Mouse (Mus musculus): ENCODE measurements around the gene Spock2.
A peak's percentile ranks its signal among the peaks of the same experiment; 100 is the strongest.
"Not testable (repeated sequence)": the region's sequence is repeated elsewhere in the genome, so short reads cannot be mapped to it uniquely, and the experiment has no call there.

GRCm38 (mm10) chr10:60175306-60175705, 69.3 kb downstream of the Spock2 start:
- not testable (repeated sequence) for TF ChIP-seq POLR2A (IDR thresholded peaks at IDR 0.05; ENCODE audit: insufficient read depth, low read length)
- peak; percentile 17; the same call in 1 of the 2 replicates for TF ChIP-seq EP300 (IDR thresholded peaks at IDR 0.05; ENCODE audit: insufficient read depth, low read depth, low read length)
